Mouse (Mus musculus) ES-Bruce4 (cell line): Measurements from ENCODE around the gene Tom1.

Experiments used
- CTCF ChIP-seq: IDR thresholded peaks from one replicate; pipeline ENCODE4 v1.8.1; 2011; ENCODE audit warnings: low read depth, low read length
- EP300 ChIP-seq: IDR thresholded peaks from 2 replicates; pipeline ENCODE4 v1.6.1; 2011; ENCODE audit warnings: low read depth, low read length; ENCODE audit not compliant: insufficient read depth
- POLR2A ChIP-seq: IDR thresholded peaks from one replicate; pipeline ENCODE4 v1.8.1; 2011; ENCODE audit warnings: low read length; ENCODE audit not compliant: insufficient read depth

DNA sequence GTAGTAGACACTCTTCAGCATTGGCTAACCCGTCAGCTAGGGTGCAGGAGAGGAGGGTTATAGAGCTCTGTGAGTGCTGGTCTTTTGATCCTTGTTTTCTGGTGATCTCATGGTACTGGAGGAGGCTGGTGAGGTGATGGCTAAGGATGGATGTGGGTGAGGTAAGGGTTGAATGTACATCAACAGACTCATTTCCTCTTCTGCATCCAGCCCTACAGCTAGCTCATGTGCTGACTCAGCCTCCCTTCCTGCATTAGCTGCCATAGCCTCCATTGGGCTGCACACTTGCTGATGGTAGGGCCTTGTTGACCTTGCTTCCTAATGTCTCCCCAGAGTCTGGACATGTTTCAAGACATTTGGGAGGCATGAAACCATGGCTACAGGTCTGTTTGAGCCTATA is 9.5 kb downstream of the Tom1 start:
- TF ChIP-seq CTCF (no peak), POLR2A (no peak), EP300 (no peak)
